Mouse (Mus musculus) left cerebral cortex, adult 9 months (tissue): Measurements from ENCODE around the gene Msi2.
A peak's percentile ranks its signal among the peaks of the same experiment; 100 is the strongest.

Experiments used
- DNase-seq, 2 experiments: peaks; one replicate each; pipeline ENCODE4 v3.0.0; 2022; ENCODE audit warnings: low spot score in 2 of 2

The Msi2 gene

GRCm38 (mm10) chr11:88589641-88590040 lies 128.7 kb downstream of the Msi2 start:
- DNase-seq, result no peak

- no peak for DNase-seq
Observed at GRCm38 (mm10) chr11:88588688-88589210, 129.6 kb downstream of the Msi2 start.

- no peak for DNase-seq
Observed at GRCm38 (mm10) chr11:88587710-88588109, 130.6 kb downstream of the Msi2 start.

GRCm38 (mm10) chr11:88585880-88586279 lies 132.4 kb downstream of the Msi2 start:
- no peak for DNase-seq

- DNase-seq, result peak; percentile 38 to 43
Observed at GRCm38 (mm10) chr11:88585171-88585632, 133.1 kb downstream of the Msi2 start.

GRCm38 (mm10) chr11:88583866-88584265 lies 134.4 kb downstream of the Msi2 start:
- DNase-seq, result no peak

- no peak for DNase-seq
Observed at GRCm38 (mm10) chr11:88583259-88583833, 135.0 kb downstream of the Msi2 start.

GRCm38 (mm10) chr11:88582781-88583180 lies 135.5 kb downstream of the Msi2 start:
- no peak for DNase-seq

GRCm38 (mm10) chr11:88582021-88582707 lies 136.1 kb downstream of the Msi2 start:
- no peak for DNase-seq

- no peak for DNase-seq
Observed at GRCm38 (mm10) chr11:88581375-88581774, 136.9 kb downstream of the Msi2 start.

GRCm38 (mm10) chr11:88578700-88579099 lies 139.6 kb downstream of the Msi2 start:
- DNase-seq, result no peak

GRCm38 (mm10) chr11:88577076-88577475 lies 141.2 kb downstream of the Msi2 start:
- DNase-seq, result no peak

GRCm38 (mm10) chr11:88576233-88576998 lies 141.9 kb downstream of the Msi2 start:
- peak in 1 of 2 experiments; percentile 51 for DNase-seq

- no peak for DNase-seq
Observed at GRCm38 (mm10) chr11:88574575-88575360, 143.5 kb downstream of the Msi2 start.

- DNase-seq, result no peak
Observed at GRCm38 (mm10) chr11:88573013-88573412, 145.3 kb downstream of the Msi2 start.

- no peak for DNase-seq
Observed at GRCm38 (mm10) chr11:88572461-88572860, 145.9 kb downstream of the Msi2 start.

- no peak for DNase-seq
Observed at GRCm38 (mm10) chr11:88570715-88571202, 147.6 kb downstream of the Msi2 start.

- DNase-seq, result no peak
Observed at GRCm38 (mm10) chr11:88566613-88567606, 151.4 kb downstream of the Msi2 start.

GRCm38 (mm10) chr11:88564810-88565209 lies 153.5 kb downstream of the Msi2 start:
- DNase-seq, result no peak

GRCm38 (mm10) chr11:88564363-88564762 lies 153.9 kb downstream of the Msi2 start:
- no peak for DNase-seq
